Comparison of ENCODE assay signal across 8 mouse cellular contexts in genomic region chr15:4056627-4057026, GRCm38 (mm10). TPM values are rescaled to one million over a fixed set of nuclear protein-coding genes. Genes with fewer than 3 reads are reported as not detected.
A peak's percentile ranks its signal among the peaks of the same experiment; 100 is the strongest.
DNase-seq lines count a peak whose midpoint lies in the region.

No protein-coding gene starts in this region.

- 25% methylated on average over 5 of the region's 5 CpGs for WGBS in embryonic facial prominence, embryonic 10.5 days

- H3K27me3 ChIP-seq in embryonic facial prominence, embryonic 10.5 days (replicated peaks; ENCODE audit: low read depth, poor library complexity, severe bottlenecking), result no peaks in the 10 kb centered on the region

- intact Hi-C loops in left cerebral cortex, postnatal 14 days (cut with DNase I), result loop anchor here (2.0 kb wide), 2 partner anchors 1012 to 1050 kb away; no protein-coding TSS in a partner anchor

- H3K36me3 ChIP-seq in embryonic facial prominence, embryonic 10.5 days (replicated peaks), result peaks cover 59% of the 10 kb centered on the region

- DNase-seq in frontal cortex, adult 2 months (ENCODE audit: extremely low spot score in 1 of 2, low spot score in 1 of 2), result peak; percentile 23 to 73
- DNase-seq in frontal cortex, postnatal 14 days (ENCODE audit: low spot score in 2 of 2), result no peak
- DNase-seq in ovary, postnatal 14 days (ENCODE audit: low spot score), result peak; percentile 12
- no peak for DNase-seq in ovary, adult 18-20 months (ENCODE audit: low spot score)
- peak; percentile 13 for DNase-seq in embryonic facial prominence, embryonic 10.5 days (ENCODE audit: low spot score)
- DNase-seq in left cerebral cortex, postnatal 14 days (ENCODE audit: low spot score in 2 of 2), result peak; percentile 61 to 62
- peak; percentile 54 for DNase-seq in skeletal muscle tissue, adult 2 months (ENCODE audit: low read depth, low spot score)
- no peak for DNase-seq in urinary bladder, postnatal 36 days (ENCODE audit: low spot score in 2 of 2)

- no peaks in the 10 kb centered on the region for H3K4me1 ChIP-seq in embryonic facial prominence, embryonic 10.5 days

- no peaks in the 10 kb centered on the region for H3K9me3 ChIP-seq in embryonic facial prominence, embryonic 10.5 days

- H3K27ac ChIP-seq in embryonic facial prominence, embryonic 10.5 days (replicated peaks), result no peak overlapping the region

- no peak overlapping the region for H3K4me3 ChIP-seq in embryonic facial prominence, embryonic 10.5 days

RNA-seq across cellular contexts. Expression of gene Oxct1, which starts 30.4 kb away (rescaled TPM):
- 192 TPM in 2 replicates for polyA plus RNA-seq in frontal cortex, adult 2 months (2012; rRNA removed)
- polyA plus RNA-seq in embryonic facial prominence, embryonic 10.5 days (2016; fragmentation: Nextera tagmentation; extraction: Ambion mirVana), result 102 and 122 TPM in 2 replicates
- total RNA-seq in left cerebral cortex, postnatal 14 days (2021), result 100 to 1,000 TPM; 545 to 573 TPM

Comparison
In these comparisons a context has a peak if more than half of its experiments do, and no peak if none do; other contexts are left out.
1. DNase-seq: peak in frontal cortex, adult 2 months (2 of 2), ovary, postnatal 14 days (single experiment), embryonic facial prominence, embryonic 10.5 days (single experiment), left cerebral cortex, postnatal 14 days (2 of 2) and skeletal muscle tissue, adult 2 months (single experiment); none in frontal cortex, postnatal 14 days (0 of 2), ovary, adult 18-20 months (single experiment) and urinary bladder, postnatal 36 days (0 of 2).